Mouse (Mus musculus) T-cell, adult 2 months (primary cell): ENCODE measurements around the gene Vars.
A peak's percentile ranks its signal among the peaks of the same experiment; 100 is the strongest.
"Not testable (repeated sequence)": the region's sequence is repeated elsewhere in the genome, so short reads cannot be mapped to it uniquely, and the experiment has no call there.

Experiments used
- DNase-seq: peaks from one replicate; pipeline ENCODE4 v3.0.0; 2022; ENCODE audit warnings: low spot score

The Vars gene

GRCm38 (mm10) chr17:35024261-35024660, 23.5 kb downstream of the Vars start:
- no peak for DNase-seq

- DNase-seq, result no peak
These were observed 24.1 kb downstream of the Vars start for GRCm38 (mm10) chr17:35024691-35025488.

- no peak for DNase-seq
These were observed 25.4 kb downstream of the Vars start for GRCm38 (mm10) chr17:35026206-35026605.

DNA sequence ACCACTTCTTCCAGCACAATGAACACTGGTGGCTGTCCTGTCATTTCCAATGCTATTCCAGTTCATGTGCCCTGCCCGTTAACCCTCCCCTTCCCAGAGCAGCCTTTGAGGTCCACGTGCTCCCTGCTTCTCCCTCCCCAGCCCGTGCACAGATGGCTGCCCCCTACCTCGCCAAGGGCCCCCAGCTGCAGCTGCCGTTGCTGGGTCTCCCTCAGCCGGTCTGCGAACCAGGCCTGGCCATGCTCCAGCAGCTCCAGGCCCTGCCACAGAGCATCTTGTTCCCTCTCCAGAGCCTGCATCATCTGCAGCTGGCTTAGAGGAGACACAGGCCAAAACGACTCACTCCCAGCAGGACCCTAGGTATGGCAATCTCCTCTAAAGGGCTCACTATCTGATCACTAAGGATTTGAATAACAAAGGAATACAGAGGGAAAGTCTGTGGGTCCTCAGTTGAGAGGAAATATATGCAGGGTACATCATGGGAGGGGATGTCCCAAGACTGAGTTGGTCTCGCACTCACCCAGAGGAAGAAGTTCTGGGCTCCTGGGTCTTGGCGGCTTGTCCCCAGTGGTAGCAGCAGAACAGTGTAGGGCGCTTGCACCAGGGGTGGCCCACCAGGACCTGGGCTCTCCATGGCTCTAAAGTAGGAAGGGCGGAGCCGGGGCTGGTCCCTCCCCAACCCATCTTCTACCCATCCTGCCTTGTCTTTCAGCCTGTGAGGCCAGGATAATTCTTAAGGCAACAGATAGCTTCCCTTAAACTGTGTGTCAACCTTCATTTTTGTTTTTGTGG, 26.7 kb downstream of the Vars start, which contains the start of gene Sapcd1:
Gene Sapcd1, minus strand, starts transcription at position 740 of the 792 bp plus-strand sequence.
- DNase-seq, result no peak

GRCm38 (mm10) chr17:35028315-35028714, 27.5 kb downstream of the Vars start:
- no peak for DNase-seq

DNA sequence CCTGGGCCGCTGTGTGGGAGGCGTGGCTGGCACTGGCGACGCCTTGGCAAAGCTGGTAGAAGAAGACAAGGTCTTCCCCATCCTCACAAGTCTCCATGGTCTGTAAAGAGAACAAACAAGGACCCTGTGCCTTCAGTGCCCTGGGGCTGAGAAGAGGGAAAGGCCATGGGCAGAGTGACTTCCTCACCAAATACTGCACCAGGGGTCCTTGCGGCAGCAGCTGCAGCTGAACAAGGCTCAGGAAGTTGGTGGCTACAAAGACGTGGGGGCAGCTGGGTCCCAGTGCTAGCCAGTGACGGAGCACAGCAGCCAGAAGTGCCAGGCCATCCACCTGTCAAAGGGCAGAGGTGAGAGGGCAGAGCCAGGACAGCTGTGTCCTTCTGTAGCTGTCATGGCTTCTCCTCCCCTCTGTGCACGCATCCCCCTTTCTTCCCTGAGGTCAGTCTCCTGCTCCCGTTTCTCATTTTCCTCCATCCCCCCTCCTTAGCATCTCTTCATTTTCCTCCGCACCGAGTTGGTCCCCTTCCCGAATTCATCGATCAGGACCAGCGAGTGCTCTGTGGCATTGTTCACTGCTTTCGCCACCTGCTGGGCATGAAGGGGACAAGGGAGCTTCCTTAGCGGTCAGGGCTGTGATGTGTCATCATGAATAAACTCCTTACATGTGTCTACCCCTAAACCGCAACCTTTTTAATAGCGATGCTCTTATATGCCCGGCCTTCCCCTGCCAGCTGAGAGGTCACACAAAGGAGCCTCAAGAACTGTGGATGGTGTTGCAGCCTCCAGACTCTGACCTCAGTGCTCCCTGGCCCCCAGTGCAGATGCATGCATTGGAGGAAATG, 29.1 kb downstream of the Vars start:
- no peak for DNase-seq

- no peak for DNase-seq
These were observed 30.5 kb downstream of the Vars start for GRCm38 (mm10) chr17:35031272-35031671.

- no peak for DNase-seq
These were observed 31.1 kb downstream of the Vars start for GRCm38 (mm10) chr17:35031880-35032279.

DNA sequence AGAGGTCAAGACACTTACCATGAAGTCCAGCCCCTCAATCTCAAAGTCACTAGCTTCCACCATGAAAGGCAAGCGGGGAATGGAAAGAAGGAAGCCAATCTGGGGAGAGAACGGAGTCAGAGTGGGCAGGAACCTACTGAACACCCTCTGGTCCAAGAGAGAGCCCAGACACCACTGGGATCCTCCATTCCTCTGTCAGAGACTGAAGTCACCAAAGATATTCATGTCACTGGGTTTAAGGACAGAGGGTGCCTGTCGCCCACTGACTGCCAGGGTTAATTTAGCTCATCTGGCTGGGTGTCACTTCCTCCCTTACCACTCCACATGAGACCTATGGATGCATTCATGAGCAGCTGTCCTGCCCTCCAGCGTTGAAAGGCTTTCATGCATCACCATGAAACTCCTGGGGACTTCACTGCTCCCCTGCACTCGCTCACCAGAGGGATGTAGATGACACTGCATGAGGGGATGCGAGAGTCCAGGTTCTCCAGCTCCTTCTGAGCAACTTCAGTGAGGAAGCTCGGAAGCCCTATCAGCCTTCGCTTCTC, 31.6 kb downstream of the Vars start:
- DNase-seq, result no peak

DNA sequence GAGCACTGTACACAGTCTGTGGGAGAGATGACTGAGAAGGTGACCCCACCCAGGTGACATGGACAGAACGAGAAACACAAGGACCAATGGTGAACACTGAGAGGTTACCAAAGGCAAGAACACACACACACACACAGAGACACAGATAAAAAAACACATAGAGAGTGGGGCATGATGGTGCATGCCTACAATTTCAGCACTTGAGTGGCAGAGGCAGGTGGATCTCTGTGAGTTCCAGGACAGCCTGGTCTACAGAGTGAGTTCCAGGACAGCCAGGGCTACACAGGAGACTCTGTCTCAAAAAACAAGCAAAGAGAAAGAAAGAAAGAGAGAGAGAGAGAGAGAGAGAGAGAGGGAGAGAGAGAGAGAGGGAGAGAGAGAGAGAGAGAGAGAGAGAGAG, 32.9 kb downstream of the Vars start:
- not testable (repeated sequence) for DNase-seq

DNA sequence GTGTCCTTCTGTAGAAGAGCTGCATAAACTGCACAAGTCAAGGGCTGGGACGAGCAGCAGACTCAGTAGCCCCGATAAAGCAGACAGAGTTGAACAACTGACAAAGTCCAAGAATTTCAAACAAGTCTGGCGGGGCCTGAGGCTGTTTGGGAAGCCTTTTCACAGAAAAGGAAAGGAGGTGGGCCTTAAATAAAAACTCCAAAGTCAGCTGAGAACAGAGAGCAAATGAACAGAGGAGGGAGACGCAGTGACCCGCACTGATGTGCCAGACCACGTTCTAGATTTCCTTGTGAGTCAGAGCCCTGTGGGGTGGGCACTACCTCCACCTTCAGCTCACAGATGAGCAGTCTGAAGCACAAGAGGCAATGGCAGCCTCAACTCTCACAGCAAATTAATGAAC, 34.1 kb downstream of the Vars start:
- no peak for DNase-seq

DNA sequence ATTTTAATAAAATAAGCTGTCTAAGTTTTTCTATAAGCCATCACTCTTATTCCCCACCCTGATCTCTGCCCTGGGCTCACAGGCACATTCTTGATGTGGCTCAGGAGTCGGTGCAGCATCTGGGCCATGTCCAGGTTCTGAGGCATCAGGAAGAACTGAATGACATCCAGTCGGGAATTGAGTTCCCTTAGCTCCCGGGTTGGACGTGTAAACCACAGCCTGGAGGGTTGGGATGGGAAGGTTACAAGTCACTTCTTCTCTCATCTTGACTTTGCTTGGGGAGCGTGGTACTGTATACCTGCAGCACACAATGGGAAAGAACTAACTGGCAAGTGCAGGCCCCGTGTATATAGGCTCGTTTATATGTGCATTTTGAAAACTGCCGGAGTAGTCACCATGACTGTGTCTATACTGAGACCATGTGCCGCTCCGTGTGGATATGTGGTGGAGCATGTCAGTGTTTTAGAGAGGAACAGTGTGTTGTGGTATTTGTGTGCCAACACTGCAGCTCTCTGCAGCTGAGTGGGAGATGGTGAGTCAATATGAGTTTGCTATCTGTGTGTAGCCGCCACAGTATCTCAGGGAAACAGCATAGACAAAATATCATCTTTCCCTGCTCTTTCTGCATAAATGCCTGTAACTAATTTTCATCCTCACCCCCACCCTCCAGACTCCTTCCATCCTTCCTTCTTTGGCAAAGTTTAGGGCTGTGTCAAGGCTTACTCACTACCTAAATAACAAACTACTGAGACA, 38.5 kb downstream of the Vars start:
- no peak for DNase-seq

- no peak for DNase-seq
These were observed 43.0 kb downstream of the Vars start for GRCm38 (mm10) chr17:35043794-35044193.

GRCm38 (mm10) chr17:35044904-35045806, 44.4 kb downstream of the Vars start:
- DNase-seq, result no peak

GRCm38 (mm10) chr17:35045807-35046680, 45.3 kb downstream of the Vars start:
- DNase-seq, result no peak

- peak; percentile 94 for DNase-seq
These were observed 46.1 kb downstream of the Vars start, which contains the start of gene Msh5 for GRCm38 (mm10) chr17:35046681-35047455. Gene Msh5, minus strand, starts transcription at chr17:35046745.

- no peak for DNase-seq
These were observed 46.9 kb downstream of the Vars start for GRCm38 (mm10) chr17:35047688-35048087.
